Mouse (Mus musculus): Measurements from ENCODE around the gene Spata17. TPM values are rescaled to one million over a fixed set of nuclear protein-coding genes. Genes with fewer than 3 reads are reported as not detected.
"Not testable (repeated sequence)": the region's sequence is repeated elsewhere in the genome, so short reads cannot be mapped to it uniquely, and the experiment has no call there.

Gene Spata17
- polyA plus RNA-seq, 1 experiment from 2014 or later: 1.5 TPM

GRCm38 (mm10) chr1:187169646-187170045 lies 45.6 kb downstream of the Spata17 start:
- WGBS: 81% methylated on average over 7 of the region's 7 CpGs

GRCm38 (mm10) chr1:187163571-187163970 lies 51.7 kb downstream of the Spata17 start:
- no peaks in the 10 kb centered on the region for H3K27me3 ChIP-seq
- H3K4me1 ChIP-seq: no peaks in the 10 kb centered on the region
- no peak overlapping the region for H3K4me2 ChIP-seq
- H3K4me3 ChIP-seq: no peak overlapping the region
- no peak for ATAC-seq (ENCODE audit: borderline replicate concordance, extremely low read depth, low FRiP score, low TSS enrichment)
- no peaks in the 10 kb centered on the region for H3K36me3 ChIP-seq
- no peaks in the 10 kb centered on the region for H3K9me3 ChIP-seq
- H3K27ac ChIP-seq: no peak overlapping the region
- H3K9ac ChIP-seq: no peak overlapping the region

More at GRCm38 (mm10) chr1:187169646-187170045, 45.6 kb downstream of the Spata17 start:
- Histone ChIP-seq H3K27ac (no peak overlapping the region), H3K27me3 (no peaks in the 10 kb centered on the region), H3K9ac (no peak overlapping the region), H3K4me1 (no peaks in the 10 kb centered on the region), H3K36me3 (no peaks in the 10 kb centered on the region), H3K4me3 (no peak overlapping the region), H3K4me2 (no peak overlapping the region), H3K9me3 (no peaks in the 10 kb centered on the region)
- no peak for ATAC-seq (ENCODE audit: borderline replicate concordance, extremely low read depth, low FRiP score, low TSS enrichment)

DNA sequence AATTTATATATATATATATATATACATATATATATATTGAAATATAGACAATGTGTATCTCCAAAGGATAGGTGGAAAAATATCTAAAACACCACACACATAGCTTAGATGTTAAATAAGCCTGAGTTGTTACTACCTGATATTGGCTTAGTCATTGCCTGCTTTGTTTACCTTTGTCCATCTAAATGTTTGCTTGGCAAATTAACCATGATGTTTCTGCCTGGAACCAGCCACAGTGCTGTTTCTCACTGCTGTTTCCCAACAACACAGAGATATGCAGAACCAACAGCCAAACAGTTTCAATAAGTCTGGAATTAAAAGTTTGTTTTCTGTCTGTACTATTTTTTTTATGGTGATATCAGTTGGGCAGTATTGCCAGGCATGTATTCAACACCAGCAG lies 59.6 kb downstream of the Spata17 start:
- H3K27me3 ChIP-seq: no peaks in the 10 kb centered on the region
- H3K4me1 ChIP-seq: no peaks in the 10 kb centered on the region
- H3K4me2 ChIP-seq: no peak overlapping the region
- no peak overlapping the region for H3K9ac ChIP-seq
- no peaks in the 10 kb centered on the region for H3K9me3 ChIP-seq
- H3K27ac ChIP-seq: no peak overlapping the region
- H3K36me3 ChIP-seq: no peaks in the 10 kb centered on the region
- no peak for ATAC-seq (ENCODE audit: borderline replicate concordance, extremely low read depth, low FRiP score, low TSS enrichment)
- no peak overlapping the region for H3K4me3 ChIP-seq

- ATAC-seq (ENCODE audit: borderline replicate concordance, extremely low read depth, low FRiP score, low TSS enrichment): no peak
- Histone ChIP-seq H3K4me3 (no peak overlapping the region), H3K4me1 (no peaks in the 10 kb centered on the region), H3K9ac (no peak overlapping the region), H3K9me3 (no peaks in the 10 kb centered on the region), H3K36me3 (no peaks in the 10 kb centered on the region), H3K27me3 (no peaks in the 10 kb centered on the region), H3K4me2 (no peak overlapping the region), H3K27ac (no peak overlapping the region)
- 52% methylated on average over 5 of the region's 5 CpGs for WGBS
Measured at GRCm38 (mm10) chr1:187153681-187154080, 61.6 kb downstream of the Spata17 start.

DNA sequence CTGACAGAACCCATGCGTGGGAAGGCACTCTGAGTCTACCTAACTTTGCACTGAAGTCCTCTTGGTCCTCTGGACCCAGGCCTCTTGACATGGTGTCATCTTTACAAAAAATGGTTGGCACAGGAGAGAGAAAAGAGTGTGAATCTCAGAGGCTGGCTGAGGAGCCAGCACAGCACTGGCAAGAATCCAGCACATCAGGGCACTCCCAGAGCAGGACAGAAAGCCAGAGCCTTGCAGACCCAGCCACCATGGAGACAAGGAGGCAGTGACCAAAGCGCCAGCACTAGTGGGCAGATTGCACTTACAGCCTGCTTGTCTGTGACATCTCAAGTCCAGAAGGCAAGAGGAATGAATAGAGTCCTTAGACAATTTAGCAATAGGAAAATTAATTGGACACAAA lies 62.7 kb downstream of the Spata17 start:
- H3K27me3 ChIP-seq: no peaks in the 10 kb centered on the region
- H3K4me3 ChIP-seq: no peak overlapping the region
- H3K27ac ChIP-seq: no peak overlapping the region
- no peaks in the 10 kb centered on the region for H3K4me1 ChIP-seq
- 82% methylated on average over 2 of the region's 2 CpGs for WGBS
- no peaks in the 10 kb centered on the region for H3K36me3 ChIP-seq
- no peaks in the 10 kb centered on the region for H3K9me3 ChIP-seq
- no peak overlapping the region for H3K4me2 ChIP-seq
- no peak for ATAC-seq (ENCODE audit: borderline replicate concordance, extremely low read depth, low FRiP score, low TSS enrichment)
- no peak overlapping the region for H3K9ac ChIP-seq

DNA sequence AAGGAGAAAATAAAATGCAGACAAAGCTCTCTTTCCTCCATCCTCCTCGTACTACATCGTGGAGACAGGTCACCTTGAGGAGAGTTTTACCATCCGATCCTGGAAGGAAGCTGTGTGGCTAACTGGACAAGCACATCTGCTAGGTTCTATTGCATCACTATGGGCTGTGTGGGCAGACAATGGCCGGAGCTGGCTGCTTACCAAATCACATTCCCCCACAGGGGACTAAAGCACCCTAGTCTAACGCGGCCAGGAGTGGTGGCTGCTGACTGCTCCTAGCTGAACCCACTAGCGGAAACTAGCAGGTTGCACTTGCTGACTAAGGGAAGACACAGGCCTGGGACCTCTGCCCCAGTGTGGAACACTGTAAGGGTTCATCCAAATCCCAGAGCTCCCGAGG lies 72.3 kb downstream of the Spata17 start:
- ATAC-seq (ENCODE audit: borderline replicate concordance, extremely low read depth, low FRiP score, low TSS enrichment): no peak
- WGBS: 67% methylated on average over 8 of the region's 8 CpGs
- Histone ChIP-seq H3K4me3 (no peak overlapping the region), H3K4me1 (no peaks in the 10 kb centered on the region), H3K9me3 (no peaks in the 10 kb centered on the region), H3K27ac (no peak overlapping the region), H3K36me3 (no peaks in the 10 kb centered on the region), H3K27me3 (no peaks in the 10 kb centered on the region), H3K4me2 (no peak overlapping the region), H3K9ac (no peak overlapping the region)

DNA sequence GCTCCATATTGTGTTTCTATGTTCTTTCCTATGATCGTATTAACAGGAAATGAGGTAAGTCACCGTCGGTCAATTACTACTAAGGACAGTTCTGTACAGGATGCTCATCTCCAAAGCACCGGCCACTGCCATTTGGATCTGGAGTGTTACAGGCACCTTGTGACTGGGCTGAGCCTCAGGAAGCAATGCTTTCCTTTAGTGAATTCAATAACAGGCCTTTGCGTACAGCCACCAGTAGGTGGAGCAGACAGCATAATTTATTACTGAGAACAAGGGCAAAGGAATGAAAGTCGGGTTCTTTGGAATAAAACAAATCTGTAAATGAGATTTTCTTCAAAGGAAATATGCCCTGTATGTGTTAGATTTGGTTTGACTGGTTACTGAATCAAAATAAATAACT lies 77.8 kb downstream of the Spata17 start:
- Histone ChIP-seq H3K27ac (no peak overlapping the region), H3K27me3 (no peaks in the 10 kb centered on the region), H3K4me1 (no peaks in the 10 kb centered on the region), H3K9ac (no peak overlapping the region), H3K4me2 (no peak overlapping the region), H3K4me3 (no peak overlapping the region), H3K36me3 (no peaks in the 10 kb centered on the region), H3K9me3 (no peaks in the 10 kb centered on the region)
- 29% methylated on average over 6 of the region's 6 CpGs for WGBS
- ATAC-seq (ENCODE audit: borderline replicate concordance, extremely low read depth, low FRiP score, low TSS enrichment): no peak

GRCm38 (mm10) chr1:187135887-187136286 lies 79.4 kb downstream of the Spata17 start:
- Histone ChIP-seq H3K36me3 (no peaks in the 10 kb centered on the region), H3K9me3 (no peaks in the 10 kb centered on the region), H3K4me2 (no peak overlapping the region), H3K4me3 (no peak overlapping the region), H3K4me1 (no peaks in the 10 kb centered on the region), H3K27ac (no peak overlapping the region), H3K27me3 (no peaks in the 10 kb centered on the region), H3K9ac (no peak overlapping the region)
- ATAC-seq (ENCODE audit: borderline replicate concordance, extremely low read depth, low FRiP score, low TSS enrichment): no peak
- WGBS: 79% methylated on average over 6 of the region's 6 CpGs

DNA sequence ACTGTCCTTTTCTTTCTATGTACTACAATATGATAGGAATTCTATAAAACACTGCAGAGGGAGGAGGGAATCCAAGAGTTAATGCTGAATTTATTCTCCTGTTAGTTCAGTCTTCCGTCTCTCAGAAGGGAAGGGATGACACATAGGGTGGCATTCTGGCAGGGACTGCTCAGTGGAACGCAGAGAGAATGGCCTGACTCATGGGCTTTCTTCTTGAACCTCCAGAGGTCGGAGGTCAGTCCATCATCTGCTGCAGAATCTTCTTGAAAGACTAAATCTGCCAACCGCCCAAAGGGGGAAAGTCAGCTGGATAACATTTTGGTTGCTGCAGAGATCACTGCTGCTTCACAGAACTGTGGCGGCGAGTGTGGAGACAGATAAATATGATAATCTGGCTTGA lies 81.4 kb downstream of the Spata17 start:
- Histone ChIP-seq H3K9ac (no peak overlapping the region), H3K4me3 (no peak overlapping the region), H3K4me1 (no peaks in the 10 kb centered on the region), H3K27me3 (no peaks in the 10 kb centered on the region), H3K4me2 (no peak overlapping the region), H3K27ac (no peak overlapping the region), H3K36me3 (no peaks in the 10 kb centered on the region), H3K9me3 (no peaks in the 10 kb centered on the region)
- WGBS: 79% methylated on average over 6 of the region's 6 CpGs
- ATAC-seq (ENCODE audit: borderline replicate concordance, extremely low read depth, low FRiP score, low TSS enrichment): no peak

DNA sequence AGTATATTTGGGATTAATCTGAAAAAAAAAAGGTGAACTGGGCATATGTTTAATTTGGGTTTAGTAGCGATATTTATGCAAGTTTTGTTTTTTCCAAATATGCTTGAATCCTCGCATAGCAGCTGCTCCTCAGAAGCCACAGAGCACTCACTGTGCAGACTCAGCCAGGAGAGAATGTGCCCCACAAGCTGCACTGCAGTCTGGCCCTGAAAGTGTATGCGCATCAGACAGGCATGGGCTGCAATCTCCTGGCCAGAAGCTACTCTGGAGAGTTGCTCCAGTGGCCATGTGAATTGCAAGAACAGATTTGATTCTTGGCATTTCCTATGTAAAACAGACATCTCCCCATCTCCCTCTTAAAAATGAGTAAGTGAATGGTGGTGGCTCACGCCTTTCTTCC lies 82.9 kb downstream of the Spata17 start:
- Histone ChIP-seq H3K36me3 (no peaks in the 10 kb centered on the region), H3K4me1 (no peaks in the 10 kb centered on the region), H3K9me3 (no peaks in the 10 kb centered on the region), H3K27me3 (no peaks in the 10 kb centered on the region), H3K9ac (no peak overlapping the region), H3K4me3 (no peak overlapping the region), H3K4me2 (no peak overlapping the region), H3K27ac (no peak overlapping the region)
- no peak for ATAC-seq (ENCODE audit: borderline replicate concordance, extremely low read depth, low FRiP score, low TSS enrichment)
- WGBS: 83% methylated on average over 4 of the region's 4 CpGs

- H3K4me3 ChIP-seq; H3K9me3 ChIP-seq; H3K9ac ChIP-seq; ATAC-seq (ENCODE audit: borderline replicate concordance, extremely low read depth, low FRiP score, low TSS enrichment); H3K27me3 ChIP-seq; H3K27ac ChIP-seq; H3K4me1 ChIP-seq; H3K4me2 ChIP-seq; H3K36me3 ChIP-seq: not testable (repeated sequence)
- WGBS: 71% methylated on average over 2 of the region's 2 CpGs
Measured at GRCm38 (mm10) chr1:187127548-187127947, 87.7 kb downstream of the Spata17 start.

GRCm38 (mm10) chr1:187125733-187126132 lies 89.5 kb downstream of the Spata17 start:
- WGBS: 81% methylated on average over 11 of the region's 11 CpGs
- Histone ChIP-seq H3K27ac (no peak overlapping the region), H3K27me3 (no peaks in the 10 kb centered on the region), H3K4me3 (no peak overlapping the region), H3K9ac (no peak overlapping the region), H3K36me3 (no peaks in the 10 kb centered on the region), H3K4me1 (no peaks in the 10 kb centered on the region), H3K9me3 (no peaks in the 10 kb centered on the region), H3K4me2 (no peak overlapping the region)
- no peak for ATAC-seq (ENCODE audit: borderline replicate concordance, extremely low read depth, low FRiP score, low TSS enrichment)

DNA sequence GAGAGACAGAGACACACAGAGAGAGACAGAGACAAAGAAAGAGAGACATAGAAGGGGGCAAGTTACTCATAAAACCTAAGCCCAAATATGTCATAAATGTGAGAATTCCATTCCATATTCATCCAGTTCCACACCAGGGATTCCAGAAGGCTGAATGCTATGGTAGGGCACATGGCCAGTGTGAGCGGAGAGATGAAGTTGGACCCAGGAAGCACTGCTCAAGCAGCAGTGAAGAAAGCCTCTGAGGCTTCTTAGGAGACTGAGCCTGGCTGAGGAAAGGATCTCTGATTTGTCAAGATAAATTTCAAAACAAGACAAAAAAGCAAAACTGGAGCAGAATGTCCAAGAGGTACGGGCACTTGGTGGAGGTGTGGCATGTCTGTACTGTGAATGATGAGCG lies 90.3 kb downstream of the Spata17 start:
- Histone ChIP-seq H3K36me3 (no peaks in the 10 kb centered on the region), H3K4me3 (no peak overlapping the region), H3K4me1 (no peaks in the 10 kb centered on the region), H3K4me2 (no peak overlapping the region), H3K27ac (no peak overlapping the region), H3K27me3 (no peaks in the 10 kb centered on the region), H3K9ac (no peak overlapping the region), H3K9me3 (no peaks in the 10 kb centered on the region)
- WGBS: 47% methylated on average over 3 of the region's 3 CpGs
- no peak for ATAC-seq (ENCODE audit: borderline replicate concordance, extremely low read depth, low FRiP score, low TSS enrichment)

All from lung, embryonic 15.5 days (tissue).